Mouse (Mus musculus) intestine, postnatal 0 days (tissue): ENCODE data around the gene Gm20489. TPM values are rescaled to one million over a fixed set of nuclear protein-coding genes. Genes with fewer than 3 reads are reported as not detected.

Experiments
- ATAC-seq: fragments of 200-750 bp; cut with Nextera tagmentation; 2 replicates; pipeline ENCODE4 v1.8.0; 2017; ENCODE audit warnings: mild to moderate bottlenecking, moderate TSS enrichment, moderate library complexity
- H3K27ac ChIP-seq: fragments of 300-500 bp; sonication (generic); 2 replicates; pipeline ENCODE4 v1.5.1; 2014; ENCODE audit warnings: mild to moderate bottlenecking, low read depth, low read length, moderate library complexity
- H3K27me3 ChIP-seq: fragments of 300-500 bp; sonication (generic); replicated peaks from 2 replicates; pipeline ENCODE4 v1.6.1; 2014; ENCODE audit warnings: low read length, mixed read lengths; ENCODE audit not compliant: control insufficient read depth, insufficient read depth
- H3K36me3 ChIP-seq: fragments of 300-500 bp; sonication (generic); 2 replicates; pipeline ENCODE4 v1.6.1; 2014; ENCODE audit warnings: mild to moderate bottlenecking, moderate library complexity; ENCODE audit not compliant: control insufficient read depth, insufficient read depth
- H3K4me1 ChIP-seq: fragments of 300-500 bp; sonication (generic); replicated peaks from 2 replicates; pipeline ENCODE4 v1.6.1; 2014; ENCODE audit warnings: antibody characterized with exemption, low read length, mixed read lengths; ENCODE audit not compliant: control insufficient read depth, insufficient read depth
- H3K4me2 ChIP-seq: fragments of 300-500 bp; sonication (generic); replicated peaks from 2 replicates; pipeline ENCODE4 v1.6.1; 2014; ENCODE audit warnings: low read depth, mild to moderate bottlenecking, moderate library complexity
- H3K4me3 ChIP-seq: fragments of 300-500 bp; sonication (generic); 2 replicates; pipeline ENCODE4 v1.5.1; 2014; ENCODE audit warnings: low read depth, low read length
- H3K9ac ChIP-seq: fragments of 300-500 bp; sonication (generic); 2 replicates; pipeline ENCODE4 v1.6.1; 2014; ENCODE audit warnings: mild to moderate bottlenecking, low read depth, low read length
- H3K9me3 ChIP-seq: fragments of 300-500 bp; sonication (generic); 2 replicates; pipeline ENCODE4 v1.6.1; 2016; ENCODE audit warnings: mixed run types; ENCODE audit not compliant: control insufficient read depth
- CTCF ChIP-seq: sonication (generic); IDR thresholded peaks from 2 replicates; pipeline ENCODE4 v1.5.1; 2016; ENCODE audit warnings: low read depth, mild to moderate bottlenecking, control low read depth, antibody characterized with exemption, moderate library complexity
- WGBS: fragments of 180-500 bp; shearing (Covaris S2); extraction: QIAGEN DNeasy Blood & Tissue Kit; methylation state at CpG from one replicate; pipeline ENCODE4 v1.1.7; 2014; 5-methylcytosine and 5-hydroxymethylcytosine counted together
- polyA plus RNA-seq: library from polyadenylated mRNA; unstranded; fragments of >200 nt; fragmentation: Nextera tagmentation; extraction: Ambion mirVana; gene quantifications from 2 replicates; pipeline ENCODE4 v1.2.1, GENCODE M21; 2015

Gm20489 gene
- polyA plus RNA-seq, 1 experiment from 2014 or later: not detected

DNA sequence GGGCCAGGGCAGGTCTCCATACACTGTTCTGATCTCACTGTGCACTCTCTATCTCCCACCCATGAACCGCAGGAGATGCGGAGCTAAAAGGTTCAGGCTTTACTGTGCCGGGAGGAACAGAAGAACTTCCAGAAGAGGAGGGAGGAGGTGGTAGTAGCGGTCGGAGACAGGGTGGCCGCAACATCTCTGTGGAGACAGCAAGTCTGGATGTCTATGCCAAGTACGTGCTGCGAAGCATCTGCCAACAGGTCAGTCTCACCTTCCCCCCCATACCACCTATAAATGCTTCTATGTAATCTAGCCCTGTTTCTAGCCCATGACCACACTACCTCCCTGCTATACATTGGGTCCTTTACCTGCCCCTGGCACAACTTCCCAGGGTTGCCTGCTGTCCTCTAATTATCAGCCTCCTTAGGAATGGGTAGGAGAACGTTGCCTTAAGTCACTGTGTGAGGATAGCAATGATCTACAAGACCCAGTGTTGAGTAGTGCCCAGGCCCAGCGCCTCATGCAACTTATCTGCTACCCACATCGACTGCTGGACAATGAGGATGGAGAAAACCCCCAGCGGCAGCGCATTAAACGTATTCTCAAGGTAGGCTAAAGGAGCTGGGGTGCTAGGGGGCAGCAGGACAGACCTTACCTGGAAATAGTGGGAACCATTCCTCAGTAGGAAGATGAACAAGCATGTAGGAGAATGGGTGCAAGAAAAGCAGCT lies 17.3 kb upstream of the Gm20489 start:
- 88% methylated on average over 14 of the region's 14 CpGs for WGBS
- Histone ChIP-seq H3K27me3 (no peaks in the 10 kb centered on the region), H3K4me3 (no peak overlapping the region), H3K9ac (no peak overlapping the region), H3K4me2 (no peak overlapping the region), H3K36me3 (peaks cover 32% of the 10 kb centered on the region), H3K9me3 (no peaks in the 10 kb centered on the region), H3K27ac (no peak overlapping the region), H3K4me1 (no peaks in the 10 kb centered on the region)
- no peak for TF ChIP-seq CTCF
- ATAC-seq: no peak

DNA sequence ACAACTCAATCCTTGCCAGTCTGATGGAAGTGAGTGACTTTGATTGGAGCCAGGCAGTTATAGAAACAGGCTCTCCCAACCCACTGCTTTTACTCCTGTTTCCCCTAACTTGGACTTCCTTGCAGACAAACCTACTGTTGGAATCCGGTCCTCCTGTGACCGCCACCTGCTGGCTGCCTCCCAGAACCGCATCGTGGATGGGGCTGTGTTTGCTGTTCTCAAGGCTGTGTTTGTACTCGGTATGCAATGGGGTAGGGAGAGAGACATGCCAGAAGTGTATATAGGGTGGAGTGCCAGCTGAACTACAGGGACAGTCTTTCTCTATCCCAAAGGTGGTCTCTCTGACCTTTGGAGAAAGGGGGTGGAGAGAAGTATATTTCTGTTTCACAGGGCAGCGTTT lies 16.7 kb upstream of the Gm20489 start:
- ATAC-seq: no peak
- Histone ChIP-seq H3K9me3 (no peaks in the 10 kb centered on the region), H3K4me2 (no peak overlapping the region), H3K36me3 (peaks cover 30% of the 10 kb centered on the region), H3K9ac (no peak overlapping the region), H3K4me3 (no peak overlapping the region), H3K4me1 (no peaks in the 10 kb centered on the region), H3K27me3 (no peaks in the 10 kb centered on the region), H3K27ac (no peak overlapping the region)
- TF ChIP-seq CTCF: peak; percentile 82
- 25% methylated on average over 6 of the region's 6 CpGs for WGBS

DNA sequence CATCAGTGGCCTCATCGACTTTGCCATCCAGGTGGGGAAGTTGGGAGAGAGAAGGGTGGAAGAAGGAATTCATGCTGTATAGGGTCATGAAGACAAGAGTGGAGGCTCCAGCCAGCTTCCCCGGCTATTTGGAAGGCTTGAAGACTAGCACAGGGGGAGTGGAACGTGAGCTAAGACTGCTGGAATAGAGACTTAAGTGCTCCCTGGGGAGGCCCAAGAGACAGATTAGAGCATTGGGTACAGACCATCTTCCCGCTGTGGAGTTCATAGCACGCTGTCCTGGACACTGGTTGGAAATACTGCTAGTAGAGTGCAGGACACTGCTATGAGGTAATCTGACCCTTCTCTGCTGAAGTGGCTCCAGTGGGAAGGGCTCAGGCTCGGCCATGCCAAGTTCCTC lies 14.0 kb upstream of the Gm20489 start:
- Histone ChIP-seq H3K27me3 (no peaks in the 10 kb centered on the region), H3K27ac (no peak overlapping the region), H3K4me2 (no peak overlapping the region), H3K4me1 (no peaks in the 10 kb centered on the region), H3K36me3 (peaks cover 26% of the 10 kb centered on the region), H3K9me3 (no peaks in the 10 kb centered on the region), H3K4me3 (no peak overlapping the region), H3K9ac (no peak overlapping the region)
- no peak for ATAC-seq
- no peak for TF ChIP-seq CTCF
- 90% methylated on average over 6 of the region's 6 CpGs for WGBS

DNA sequence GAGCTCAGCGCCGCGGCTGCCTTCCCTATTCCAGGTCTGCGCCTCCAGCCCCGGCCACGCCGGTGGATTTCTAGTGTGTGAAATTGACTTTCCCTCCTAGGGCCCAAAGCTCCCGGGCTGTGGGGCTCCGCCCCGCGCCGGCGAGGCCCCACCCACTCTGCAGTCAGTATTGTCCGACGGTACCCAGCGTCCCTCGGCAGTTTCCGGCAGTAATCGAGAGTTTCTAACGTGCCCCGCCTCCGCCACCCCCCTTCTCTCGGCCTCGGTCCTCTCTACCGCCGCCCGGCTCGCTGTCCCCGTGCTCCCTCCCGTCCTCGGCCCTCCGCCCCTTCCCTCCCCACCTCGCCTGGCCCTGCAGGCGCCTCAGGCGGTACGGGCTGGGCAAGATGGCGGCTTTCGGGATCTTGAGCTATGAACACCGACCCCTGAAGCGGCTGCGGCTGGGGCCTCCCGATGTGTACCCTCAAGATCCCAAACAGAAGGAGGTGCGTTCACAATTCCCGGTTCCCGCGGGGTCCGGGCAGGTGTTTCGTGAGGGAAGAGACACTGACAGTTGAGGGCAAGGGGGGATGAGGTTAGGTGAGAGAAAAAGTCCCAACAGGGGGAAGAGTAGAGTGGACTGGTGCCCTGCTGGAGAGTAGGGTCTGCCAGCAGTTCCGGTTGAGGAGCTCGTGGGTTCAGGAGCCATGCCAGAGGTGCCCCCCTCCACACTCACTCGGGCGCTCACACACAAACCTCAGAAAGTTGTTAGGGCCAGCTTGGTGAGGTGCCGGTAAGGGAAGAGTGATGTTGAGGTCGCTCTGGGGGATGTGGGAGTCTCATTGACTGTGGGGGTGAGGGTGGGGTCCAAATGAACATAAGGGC lies 5.3 kb upstream of the Gm20489 start, which contains the start of gene Med12:
Gene Med12 (plus strand): TSS at position 156 of the 864 bp plus-strand sequence.
- Histone ChIP-seq H3K4me1 (no peaks in the 10 kb centered on the region), H3K4me3 (peak within 1 kb of the TSS; percentile 59), H3K4me2 (peak within 1 kb of the TSS; percentile 66), H3K9ac (peak within 1 kb of the TSS; percentile 56), H3K9me3 (no peaks in the 10 kb centered on the region), H3K36me3 (peaks cover 5% of the 10 kb centered on the region; the same call in 1 of the 2 replicates), H3K27me3 (no peaks in the 10 kb centered on the region), H3K27ac (0 out of 2 replicates have a peak within 1 kb of the TSS, but pooled peaks have one; percentile 21)
- ATAC-seq: peak; percentile 98
- TF ChIP-seq CTCF: 0 out of 2 replicates have a peak, but pooled peaks have one; percentile 11
- 24% methylated on average over 53 of the region's 54 CpGs for WGBS

DNA sequence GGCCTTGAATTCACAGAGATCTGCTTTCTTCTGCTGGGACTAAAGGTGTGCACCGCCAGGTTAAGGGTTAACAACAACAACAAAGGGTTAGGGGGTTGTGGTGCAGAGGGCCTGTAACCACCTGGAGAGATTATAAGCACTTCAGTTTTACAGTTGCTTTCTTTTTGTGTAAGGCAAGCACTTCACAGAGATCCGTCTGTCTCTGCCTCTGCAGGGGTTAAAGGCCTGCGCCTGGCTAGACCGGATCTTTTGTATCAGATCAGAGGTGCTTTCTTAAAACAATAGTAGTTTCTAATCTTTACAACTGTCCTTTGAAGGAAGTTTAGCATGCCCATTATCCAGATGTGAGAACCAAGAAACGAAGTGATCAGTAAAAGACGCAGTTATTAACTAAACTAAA lies 4.6 kb upstream of the Gm20489 start:
- Histone ChIP-seq H3K4me3 (peak overlapping the region; percentile 59), H3K27me3 (0 out of 2 replicates have a peak, but pooled peaks cover 1% of the 10 kb centered on the region), H3K27ac (no peak overlapping the region), H3K9me3 (no peaks in the 10 kb centered on the region), H3K36me3 (peaks cover 5% of the 10 kb centered on the region; the same call in 1 of the 2 replicates), H3K4me2 (peak overlapping the region; percentile 66), H3K9ac (peak overlapping the region; percentile 56; the same call in 1 of the 2 replicates), H3K4me1 (no peaks in the 10 kb centered on the region)
- WGBS: 19% methylated on average over 6 of the region's 6 CpGs
- ATAC-seq: no peak
- no peak for TF ChIP-seq CTCF
